Mouse (Mus musculus) testis, postnatal 10 days (tissue): Measurements from ENCODE around the gene Stx4a.
"Not testable (repeated sequence)": the region's sequence is repeated elsewhere in the genome, so short reads cannot be mapped to it uniquely, and the experiment has no call there.

Source experiments
- DNase-seq: peaks from one replicate; pipeline ENCODE4 v3.0.0; 2021; ENCODE audit warnings: low spot score

Gene Stx4a

DNA sequence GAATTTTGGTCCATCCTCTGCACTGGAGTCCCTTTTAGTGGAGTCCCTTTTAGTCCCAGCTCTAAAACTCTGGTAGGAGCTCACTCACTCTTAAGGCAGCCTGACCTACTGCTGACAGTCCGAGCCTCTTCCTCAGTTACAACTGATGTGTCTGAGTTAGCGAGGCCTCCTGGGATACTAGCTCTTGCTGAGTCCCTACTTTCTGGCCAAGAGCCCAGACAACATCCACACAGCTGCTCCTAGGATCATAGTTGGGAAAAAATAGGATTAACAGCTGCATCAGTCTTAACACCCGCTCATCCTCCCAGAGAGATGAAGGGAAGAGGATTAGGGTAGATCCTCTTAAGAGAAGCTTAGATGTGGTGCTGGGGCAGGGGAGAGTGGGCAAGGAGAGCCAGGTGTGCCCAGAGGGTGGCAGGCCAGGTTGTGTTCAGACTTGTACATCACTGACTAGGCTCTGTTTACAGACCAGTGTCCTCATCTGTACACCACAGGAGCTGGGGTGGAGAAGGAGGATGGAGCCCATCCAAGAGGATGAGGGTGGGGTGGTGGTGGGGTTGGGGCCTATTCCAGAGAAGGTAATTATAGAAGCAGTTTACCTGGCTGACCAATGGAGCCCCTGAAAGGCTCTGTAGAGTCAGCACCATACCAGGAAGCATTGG lies 45.2 kb downstream of the Stx4a start:
- no peak for DNase-seq

DNA sequence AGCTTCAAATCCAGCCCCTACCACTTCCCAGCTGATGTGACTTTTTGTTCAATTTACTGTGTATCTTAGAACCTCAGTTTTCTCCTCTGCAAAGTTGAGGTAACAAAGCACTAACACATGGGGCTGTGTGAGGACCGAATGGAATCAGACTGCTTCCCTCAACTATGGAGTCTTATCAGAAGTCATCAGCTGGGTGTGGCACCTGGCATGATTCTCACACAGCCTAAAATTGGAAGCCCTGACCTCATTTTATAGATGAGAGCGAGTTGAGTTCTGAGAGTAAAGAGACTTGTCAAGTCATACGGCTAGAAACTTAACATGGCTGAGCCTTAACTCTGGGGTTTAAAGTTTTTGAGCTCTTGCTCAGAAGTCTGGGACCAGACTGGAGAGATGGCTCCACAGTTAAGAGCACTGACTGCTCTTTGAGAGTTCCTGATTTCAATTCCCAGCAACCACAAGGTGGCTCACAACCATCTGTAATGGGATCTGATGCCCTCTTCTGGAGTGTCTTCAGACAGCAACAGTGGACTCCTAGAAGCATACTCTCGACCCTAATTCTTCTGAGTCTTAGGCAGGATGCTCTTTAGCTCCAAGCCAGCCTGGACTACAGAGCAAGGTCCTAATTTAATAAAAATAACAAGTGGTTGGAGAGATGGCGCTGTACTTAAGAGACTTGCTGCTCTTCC lies 46.2 kb downstream of the Stx4a start:
- no peak for DNase-seq

DNA sequence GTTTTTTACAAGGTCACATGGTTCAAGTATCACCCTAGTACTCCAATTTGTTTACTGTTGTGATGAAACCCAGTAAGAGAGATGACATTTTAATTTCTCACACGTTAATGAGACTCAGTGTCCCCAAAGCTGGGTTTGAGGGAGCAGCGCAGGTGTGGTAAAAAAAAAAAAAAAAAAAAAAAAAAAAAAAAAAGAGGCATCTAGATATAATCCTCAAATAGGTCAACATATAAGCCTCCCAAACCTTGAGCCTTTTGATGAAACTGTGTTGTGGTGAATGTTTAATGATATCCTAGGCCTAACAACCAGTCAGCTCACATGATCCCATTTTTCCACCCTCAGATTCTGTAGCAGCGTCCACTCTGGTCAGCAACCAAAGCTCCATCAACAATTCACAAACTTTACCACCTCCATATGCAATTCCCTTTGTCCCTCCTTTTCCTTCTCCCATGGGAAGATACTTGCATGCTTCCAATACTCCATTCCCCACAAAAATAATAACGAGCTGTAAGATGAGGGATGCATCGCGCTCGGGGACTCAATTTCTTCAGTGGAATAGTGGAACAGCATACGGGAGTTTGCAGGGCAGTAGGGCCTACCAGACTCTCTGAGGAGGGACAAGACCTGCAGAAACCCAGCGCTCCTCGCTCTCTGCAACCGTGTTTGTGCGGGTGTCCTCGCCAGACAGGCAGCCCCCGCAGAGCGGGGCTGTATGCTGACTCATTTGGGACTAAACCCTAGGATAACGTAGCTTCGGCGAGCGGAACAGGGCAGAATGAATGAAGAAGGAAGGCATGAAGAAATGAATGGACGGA lies 50.9 kb downstream of the Stx4a start:
- no peak for DNase-seq

DNA sequence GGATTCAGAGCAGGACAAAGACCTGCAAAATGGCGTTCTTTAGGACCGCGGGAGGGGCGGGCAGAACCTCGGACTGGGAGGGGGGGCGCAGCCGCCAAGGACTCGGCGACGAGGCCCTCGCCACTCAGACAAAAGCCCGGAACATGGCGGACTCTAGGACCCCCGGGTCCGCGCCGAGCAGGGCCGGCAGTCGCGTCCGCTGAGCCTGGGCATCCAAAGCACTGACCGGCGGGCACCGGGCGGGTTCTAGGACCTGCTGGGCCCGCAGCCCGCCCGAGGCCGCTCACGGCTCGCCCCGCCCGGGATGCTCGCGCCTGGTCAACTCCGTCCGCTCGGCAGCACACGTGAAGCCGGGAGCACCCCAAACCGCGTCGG lies 51.5 kb downstream of the Stx4a start:
- peak; percentile 96 for DNase-seq

DNA sequence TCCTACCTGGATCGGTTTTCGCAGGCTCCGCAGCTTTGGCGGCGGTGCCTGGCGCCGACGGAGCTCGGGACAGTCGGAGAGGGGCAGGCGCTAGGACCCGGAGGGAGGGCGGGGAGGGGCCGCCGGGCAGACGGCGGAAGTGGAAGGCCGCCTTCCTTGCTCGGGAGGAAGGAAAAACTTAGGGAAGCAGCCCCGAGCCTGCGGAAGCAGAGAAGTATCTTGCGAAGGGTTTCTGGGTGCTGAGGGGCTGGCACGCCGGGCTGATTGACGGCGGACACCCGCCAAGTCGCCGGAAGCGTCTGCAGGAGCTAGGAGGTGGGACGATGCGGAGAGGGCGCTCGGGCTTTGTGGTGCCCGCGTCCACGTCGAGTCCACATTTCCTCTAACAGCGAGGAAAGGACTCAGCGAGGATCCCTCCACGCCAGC lies 52.0 kb downstream of the Stx4a start, which contains the start of gene Zfp646:
Gene Zfp646 (plus strand): TSS at position 181 of the 426 bp plus-strand sequence.
- peak; percentile 82 for DNase-seq

DNA sequence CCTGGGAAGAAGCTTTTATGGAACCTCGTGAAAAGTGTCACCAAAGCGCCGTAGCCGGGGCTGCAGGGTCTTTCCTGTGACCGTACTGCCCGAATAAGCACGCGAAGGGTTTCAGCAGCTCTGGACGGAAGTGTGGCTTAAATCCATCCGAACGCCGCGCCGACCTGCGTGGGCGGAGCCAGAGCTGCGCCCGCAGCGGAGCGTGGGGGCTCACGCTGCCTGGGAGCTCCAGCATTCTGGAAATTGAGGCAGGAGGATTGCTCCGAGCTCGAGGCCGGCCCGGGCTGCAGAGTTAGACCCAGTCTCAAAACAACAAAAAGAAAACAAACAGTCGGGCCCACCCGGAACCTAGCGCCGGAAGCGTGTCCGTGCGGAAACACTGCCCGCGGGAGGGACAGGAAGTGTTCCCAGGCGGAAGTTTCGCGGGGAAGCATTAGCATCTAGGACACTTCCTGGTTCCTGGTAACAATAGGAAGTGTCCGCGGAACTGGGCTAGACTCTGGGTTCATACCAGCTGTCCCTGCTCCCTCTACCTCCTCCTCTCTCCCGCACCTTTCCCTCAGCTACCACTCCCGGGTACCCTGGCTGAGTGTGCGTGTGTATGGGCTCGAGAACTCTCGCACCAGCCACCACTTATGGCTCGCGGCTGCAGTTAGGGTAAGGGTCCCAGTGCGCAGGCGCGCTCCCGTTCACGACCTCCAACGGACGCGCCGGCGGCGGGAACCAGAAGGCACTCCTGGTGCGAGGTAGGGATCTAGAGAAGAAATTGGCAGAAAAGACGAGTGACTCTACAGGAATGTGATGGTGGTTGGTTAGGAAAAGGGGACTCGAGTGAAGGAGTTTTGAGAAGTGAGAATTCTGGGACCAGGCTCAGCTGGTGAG lies 52.6 kb downstream of the Stx4a start, which contains the start of gene Zfp668:
Gene Zfp668 (minus strand): TSS at position 362 of the 882 bp plus-strand sequence.
- DNase-seq, result peak; percentile 90

DNA sequence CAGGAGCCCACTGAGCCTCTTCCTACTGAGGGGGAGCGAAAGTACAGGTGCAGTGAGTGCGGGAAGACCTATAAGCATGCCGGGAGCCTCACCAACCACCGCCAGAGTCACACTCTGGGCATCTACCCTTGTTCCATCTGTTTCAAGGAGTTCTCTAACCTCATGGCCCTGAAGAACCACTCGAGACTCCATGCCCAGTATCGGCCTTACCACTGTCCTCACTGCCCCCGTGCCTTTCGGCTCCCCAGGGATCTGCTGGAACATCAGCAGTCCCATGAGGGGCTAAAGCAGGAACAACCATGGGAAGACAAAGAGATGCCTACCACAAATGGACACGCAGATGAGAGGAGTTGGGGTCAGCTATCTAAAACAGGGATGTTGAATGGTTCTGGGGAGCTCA lies 55.2 kb downstream of the Stx4a start:
- no peak for DNase-seq

DNA sequence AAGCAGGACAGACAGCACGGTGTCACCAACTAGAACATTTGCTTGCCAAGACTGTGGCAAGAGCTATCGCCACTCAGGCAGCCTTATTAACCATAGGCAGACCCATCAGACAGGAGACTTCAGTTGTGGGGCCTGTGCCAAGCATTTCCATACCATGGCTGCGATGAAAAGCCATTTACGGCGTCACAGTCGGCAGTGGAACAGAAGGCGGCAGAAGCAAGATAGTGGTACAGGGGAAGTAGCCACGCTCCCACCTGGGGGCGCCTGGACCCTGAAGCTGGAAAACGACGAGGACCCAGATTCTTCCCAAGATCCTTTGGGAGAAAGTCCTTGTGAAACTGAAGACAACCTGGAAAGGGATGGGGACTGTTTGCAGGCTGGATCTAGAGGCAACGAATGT lies 56.3 kb downstream of the Stx4a start:
- DNase-seq, result no peak

DNA sequence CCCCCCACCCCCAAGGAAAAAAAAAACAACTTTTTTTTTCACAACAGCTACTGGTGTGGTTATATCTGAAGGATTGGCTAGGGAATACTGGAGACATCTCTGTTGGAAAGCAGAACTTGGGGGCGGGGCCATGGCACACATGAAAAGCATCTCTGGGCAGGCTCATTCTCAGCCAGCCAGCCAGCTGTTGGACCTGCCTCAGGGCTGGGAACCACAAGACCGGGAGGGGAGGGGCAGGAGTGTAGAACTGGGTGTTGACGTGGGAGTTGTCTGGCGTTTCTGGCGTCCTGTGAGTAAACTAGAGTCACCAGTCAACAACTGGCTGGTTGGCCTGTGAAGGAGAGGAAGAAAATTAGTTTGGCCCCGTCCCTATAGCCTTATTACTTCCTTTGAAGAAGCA lies 61.9 kb downstream of the Stx4a start:
- peak; percentile 80 for DNase-seq

DNA sequence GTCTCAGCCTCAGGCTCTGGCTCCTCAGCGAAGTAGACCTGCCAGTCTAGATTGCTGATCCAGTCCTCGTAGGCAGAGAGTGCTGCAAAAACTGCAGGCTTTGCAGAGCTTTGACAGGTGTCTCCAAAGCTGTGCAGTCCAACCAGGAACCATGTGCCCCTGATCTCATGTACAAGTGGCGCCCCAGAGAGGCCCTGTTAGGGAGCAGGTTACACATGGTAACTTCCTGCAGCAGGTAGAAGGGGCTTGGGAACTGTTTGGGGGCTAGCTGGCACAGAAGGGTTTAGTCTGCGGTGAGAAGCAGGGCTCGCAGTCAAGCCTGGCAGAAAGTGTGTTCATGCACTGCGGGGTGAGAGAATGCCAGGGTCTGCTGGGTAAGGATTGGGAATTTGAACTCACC lies 62.5 kb downstream of the Stx4a start:
- no peak for DNase-seq

DNA sequence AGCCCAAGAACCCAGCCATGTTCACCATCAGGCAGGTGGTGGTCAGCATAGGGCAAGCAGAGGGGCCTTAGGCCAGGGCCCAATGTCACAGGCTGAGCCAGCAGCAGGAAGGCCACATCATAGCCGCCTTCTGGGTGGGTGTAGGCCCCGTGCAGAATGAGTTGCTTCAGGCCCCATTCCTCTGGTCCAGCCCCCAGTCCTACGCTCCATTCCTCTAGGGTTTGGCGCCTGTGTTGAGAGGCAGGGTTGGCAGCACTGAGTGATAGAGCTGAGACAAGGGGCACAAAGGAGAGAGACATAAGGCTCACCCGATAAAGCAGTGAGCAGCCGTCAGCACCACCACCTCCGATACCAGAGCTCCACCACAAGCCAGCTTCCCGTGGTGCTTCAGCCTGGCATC lies 63.1 kb downstream of the Stx4a start:
- DNase-seq, result no peak

DNA sequence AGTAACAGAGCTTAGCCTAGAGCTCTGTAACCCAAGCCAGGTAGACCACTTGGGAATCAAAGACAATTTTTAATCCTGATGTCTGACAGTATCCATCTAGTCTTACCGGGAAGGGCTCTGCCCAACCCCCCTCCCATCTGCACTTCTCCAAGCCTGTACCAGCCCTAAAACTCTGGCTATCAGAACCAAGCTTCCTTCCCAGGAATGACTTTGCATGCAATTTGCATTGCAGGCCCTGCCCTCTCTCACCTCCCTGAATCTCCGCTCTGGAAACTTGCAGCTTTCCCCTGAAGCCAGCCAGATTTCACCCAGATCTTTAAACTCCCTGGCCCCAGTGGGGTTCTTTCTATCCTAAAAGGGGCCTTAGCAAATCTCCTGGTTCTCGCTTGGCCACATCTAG lies 63.7 kb downstream of the Stx4a start:
- DNase-seq, result no peak

DNA sequence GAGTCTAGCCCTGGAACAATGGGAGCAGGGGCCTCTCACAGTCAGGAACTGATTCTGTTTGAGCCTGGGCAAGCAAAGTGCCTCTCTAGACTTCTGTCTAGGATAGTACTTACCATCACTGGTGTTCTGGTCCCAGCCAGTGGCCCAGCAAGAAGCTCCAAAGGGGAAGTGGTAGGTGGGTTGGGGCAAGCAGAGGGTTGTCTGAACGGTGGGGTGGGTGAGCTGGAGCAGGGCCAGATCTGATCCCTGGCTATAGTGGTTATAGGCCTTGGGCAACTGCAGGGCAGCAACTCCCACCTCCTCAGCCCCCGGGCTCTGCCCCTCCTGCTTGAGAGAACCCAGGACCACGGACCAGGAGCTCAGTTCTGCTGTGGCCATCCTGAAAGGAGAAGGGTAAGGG lies 64.7 kb downstream of the Stx4a start:
- no peak for DNase-seq

DNA sequence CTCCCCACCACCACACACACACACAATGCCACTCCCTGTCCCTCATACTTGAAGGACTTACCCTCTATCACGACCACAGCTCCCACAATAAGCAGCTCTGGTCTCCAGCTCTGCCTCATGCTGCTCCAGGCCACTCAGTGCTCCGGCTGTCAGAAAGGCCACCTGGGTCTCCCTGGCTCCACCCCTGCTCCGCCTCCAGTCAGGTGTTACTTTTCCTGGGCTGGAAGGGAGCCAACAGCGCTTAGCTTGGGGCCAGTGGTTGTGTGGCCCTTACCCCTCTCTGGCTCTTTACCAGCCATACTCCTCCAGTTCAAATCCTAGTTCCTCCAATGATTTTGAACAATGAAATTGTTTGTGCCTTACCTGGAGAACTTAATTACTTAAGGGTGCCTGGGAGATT lies 66.7 kb downstream of the Stx4a start, which contains the start of gene Prss53:
Gene Prss53 (minus strand): TSS at position 173 of the 400 bp plus-strand sequence.
- DNase-seq, result no peak

DNA sequence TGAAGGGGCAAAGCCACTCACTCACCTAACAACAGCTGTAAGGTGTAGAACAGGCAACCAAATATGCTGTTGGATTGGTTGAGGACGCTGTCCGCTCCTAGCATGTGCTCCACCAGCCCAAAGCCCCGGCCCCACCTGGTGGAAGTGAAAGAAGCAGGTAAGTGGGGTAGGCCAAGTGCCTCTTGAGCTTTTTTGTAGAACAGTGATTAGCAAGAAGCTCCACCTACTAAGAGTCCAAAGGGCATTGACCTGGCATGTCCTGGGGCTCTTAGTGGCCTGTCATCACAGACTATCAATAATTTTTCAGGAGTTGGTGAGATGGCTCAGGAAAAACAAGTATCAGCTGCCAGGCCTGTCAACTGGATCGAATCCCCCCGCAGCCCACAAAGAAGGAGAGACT lies 70.4 kb downstream of the Stx4a start:
- DNase-seq, result no peak

DNA sequence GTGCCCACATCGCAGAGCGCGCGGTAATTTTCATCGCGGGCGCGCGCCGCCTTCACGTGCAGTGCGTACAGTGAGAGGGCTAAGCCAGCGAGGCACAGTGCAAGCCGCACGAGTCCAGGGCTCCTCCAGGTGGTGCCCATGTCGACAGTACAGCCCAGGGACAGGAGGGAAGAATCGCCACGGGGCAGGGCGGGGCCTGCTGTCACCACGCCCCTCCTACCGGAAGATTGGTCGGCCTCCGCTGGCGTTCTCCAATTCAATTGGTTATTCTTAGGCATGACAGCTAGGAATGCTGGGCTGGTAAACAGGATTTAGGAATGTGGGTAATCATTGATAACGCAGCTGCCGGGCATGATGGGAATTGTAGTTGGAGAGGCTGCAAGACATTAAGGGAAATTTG lies 71.3 kb downstream of the Stx4a start, which contains the start of the genes Gm21974 and Vkorc1:
Gene Gm21974 (minus strand): TSS at position 13 of the 400 bp plus-strand sequence.
Gene Vkorc1 (minus strand): TSS at position 176 of the 400 bp plus-strand sequence.
- DNase-seq, result peak; percentile 97

DNA sequence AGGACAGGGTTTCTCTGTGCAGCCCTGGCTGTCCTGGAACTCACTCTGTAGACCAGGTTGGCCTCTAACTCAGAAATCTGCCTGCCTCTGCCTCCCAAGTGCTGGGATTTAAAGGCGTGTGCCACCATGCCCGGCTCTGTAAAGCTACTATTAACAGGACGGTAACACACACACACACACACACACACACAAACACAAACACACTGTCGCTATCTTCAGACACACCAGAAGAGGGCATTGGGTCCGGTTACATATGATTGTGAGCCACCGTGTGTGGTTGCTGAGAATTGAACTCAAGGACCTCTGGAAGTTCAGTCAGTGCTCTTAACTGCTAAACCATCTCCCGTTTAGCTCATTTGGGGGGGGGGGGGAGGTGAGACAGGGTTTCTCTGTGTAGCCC lies 71.8 kb downstream of the Stx4a start:
- DNase-seq, result not testable (repeated sequence)

DNA sequence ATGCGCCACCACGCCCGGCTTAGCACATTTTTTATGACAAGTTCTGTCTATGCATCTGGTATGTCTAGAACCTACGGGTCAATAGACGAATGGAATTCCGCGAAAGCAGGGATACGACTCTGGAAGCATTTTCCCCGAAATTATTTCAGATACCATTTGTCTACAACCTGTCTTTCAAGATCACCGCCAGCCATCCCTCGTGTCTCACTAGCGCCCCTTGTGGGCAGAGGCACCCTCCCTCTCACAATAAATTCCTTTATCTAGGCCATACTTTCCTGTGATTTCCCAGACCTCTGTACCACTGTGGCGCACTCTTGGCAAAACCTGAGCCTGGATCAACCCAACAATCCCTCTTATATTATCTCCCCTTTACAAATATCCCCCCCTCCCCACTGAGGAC lies 72.3 kb downstream of the Stx4a start:
- peak; percentile 88 for DNase-seq

DNA sequence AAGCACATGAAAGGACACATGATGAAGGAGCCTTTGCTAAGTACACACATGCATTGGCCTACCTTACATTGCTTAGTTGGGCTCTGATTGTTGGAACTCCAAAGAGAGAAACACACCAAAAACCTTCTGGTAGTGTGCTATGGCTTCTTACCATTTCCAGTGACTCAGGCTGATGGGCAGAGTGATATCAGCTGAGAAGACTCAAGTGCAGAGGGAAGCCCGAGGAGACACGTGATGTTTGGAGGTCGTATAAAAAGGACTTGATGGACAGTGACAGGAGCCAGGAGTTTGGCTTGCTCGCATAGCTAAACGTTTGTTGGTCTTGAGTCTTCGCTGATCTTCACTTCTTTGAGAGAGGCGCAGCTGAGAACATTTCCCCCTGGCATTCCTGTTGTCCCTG lies 73.4 kb downstream of the Stx4a start:
- no peak for DNase-seq

DNA sequence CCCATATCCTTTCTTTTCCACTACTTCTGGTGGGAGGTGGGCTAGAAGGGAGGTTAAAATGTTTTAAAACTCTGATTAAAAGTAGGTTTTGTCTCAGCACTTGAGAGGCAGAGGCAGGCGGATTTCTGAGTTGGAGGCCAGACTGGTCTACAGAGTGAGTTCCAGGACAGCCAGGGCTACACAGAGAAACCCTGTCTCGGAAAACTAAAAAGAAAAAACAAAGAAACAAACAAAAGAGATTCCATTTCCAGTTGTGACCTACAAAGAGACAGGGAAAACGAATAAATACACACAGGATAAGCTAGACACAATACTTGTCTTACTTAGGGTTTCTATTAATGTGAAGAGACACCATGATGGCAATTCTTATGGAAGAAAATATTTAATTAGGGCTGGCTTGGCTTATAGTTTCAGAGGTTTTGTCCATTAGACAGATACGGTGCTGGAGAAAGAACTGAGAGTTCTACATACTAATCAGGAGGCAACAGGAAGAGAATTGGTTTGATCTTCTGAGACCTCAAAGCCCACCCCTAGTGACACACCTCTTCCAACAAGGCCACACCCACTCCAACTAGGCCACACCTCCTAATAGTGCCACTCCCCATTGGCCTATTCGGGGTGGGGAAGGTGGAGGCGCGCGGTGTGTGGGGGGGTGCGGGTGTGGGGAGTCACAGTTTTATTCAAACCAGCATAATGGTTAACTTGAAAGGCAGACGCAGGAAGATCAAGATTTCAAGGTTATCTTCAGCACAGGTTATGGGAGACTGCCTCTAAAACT lies 74.3 kb downstream of the Stx4a start:
- DNase-seq, result peak; percentile 62
